Mouse (Mus musculus) gastrocnemius, postnatal 14 days (tissue): ENCODE measurements around the gene Erfe. TPM values are rescaled to one million over a fixed set of nuclear protein-coding genes. Genes with fewer than 3 reads are reported as not detected.

Experiments
- DNase-seq: peaks from one replicate; pipeline ENCODE4 v3.0.0; 2021; ENCODE audit warnings: mixed read lengths
- intact Hi-C: fragments of 180-260 bp; cut with DNase I; formaldehyde crosslinking; loops from one replicate; pipeline ENCODE4 v1.15.1; 2025; ENCODE audit warnings: low total_unique reads
- long read RNA-seq, 2 experiments: library from polyadenylated mRNA; stranded (forward); transcript quantifications; one replicate each; pipeline ENCODE4 v2.0.0; 2021
- total RNA-seq, 2 experiments: library from RNA; stranded (reverse); gene quantifications; 2 replicates each; pipeline ENCODE4 v1.2.3; 2021

The Erfe gene
- total RNA-seq = 1 to 10 TPM; 2.0 to 2.6 TPM
- long read RNA-seq, experiment 1, partial matches to known transcripts = 0 of 4 reads
- long read RNA-seq, experiment 1, other reads (novel, unspliced or antisense) = 3 of 4 reads
- long read RNA-seq, experiment 2 = 0 reads

GRCm38 (mm10) chr1:91366215-91367108 is at the start of gene Erfe:
Gene Erfe (plus strand): TSS chr1:91366430.
- intact Hi-C loops = no loop called here
- peak; percentile 76 for DNase-seq

GRCm38 (mm10) chr1:91317656-91318055 is 48.6 kb upstream of the Erfe start:
- intact Hi-C loops = no loop called here

GRCm38 (mm10) chr1:91321760-91322438 is 44.3 kb upstream of the Erfe start, which contains the start of gene Espnl:
Gene Espnl (plus strand): TSS chr1:91322075.
- DNase-seq = no peak
- intact Hi-C loops = no loop called here

More at GRCm38 (mm10) chr1:91317656-91318055, 48.6 kb upstream of the Erfe start:
- no peak for DNase-seq

- intact Hi-C loops = no loop called here
- no peak for DNase-seq
Measured at GRCm38 (mm10) chr1:91324646-91325045, 41.6 kb upstream of the Erfe start.

- intact Hi-C loops = no loop called here
- no peak for DNase-seq
Measured at GRCm38 (mm10) chr1:91325488-91326042, 40.7 kb upstream of the Erfe start.

DNA sequence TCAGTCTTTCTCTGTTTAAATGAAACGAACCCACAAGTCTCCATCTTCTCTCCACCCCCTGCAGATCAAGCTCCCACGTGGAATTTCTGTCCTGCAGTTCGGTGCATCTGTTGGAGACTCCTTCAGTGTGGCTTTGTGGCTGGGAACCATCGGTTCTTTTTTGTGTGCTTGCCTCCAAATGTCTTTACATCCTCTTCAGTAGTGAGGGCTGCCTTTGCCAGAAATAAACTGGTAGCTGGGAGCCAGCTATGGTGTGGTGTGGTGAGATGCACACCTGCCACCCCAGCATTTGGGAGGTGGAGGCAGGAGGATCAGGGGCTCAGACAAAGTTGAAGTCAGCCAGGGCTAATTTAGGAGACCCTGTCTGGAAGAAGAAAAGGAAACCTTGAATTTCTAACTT is 34.1 kb upstream of the Erfe start:
- intact Hi-C loops = no loop called here
- no peak for DNase-seq

GRCm38 (mm10) chr1:91333582-91333981 is 32.6 kb upstream of the Erfe start:
- intact Hi-C loops = no loop called here
- DNase-seq = no peak

DNA sequence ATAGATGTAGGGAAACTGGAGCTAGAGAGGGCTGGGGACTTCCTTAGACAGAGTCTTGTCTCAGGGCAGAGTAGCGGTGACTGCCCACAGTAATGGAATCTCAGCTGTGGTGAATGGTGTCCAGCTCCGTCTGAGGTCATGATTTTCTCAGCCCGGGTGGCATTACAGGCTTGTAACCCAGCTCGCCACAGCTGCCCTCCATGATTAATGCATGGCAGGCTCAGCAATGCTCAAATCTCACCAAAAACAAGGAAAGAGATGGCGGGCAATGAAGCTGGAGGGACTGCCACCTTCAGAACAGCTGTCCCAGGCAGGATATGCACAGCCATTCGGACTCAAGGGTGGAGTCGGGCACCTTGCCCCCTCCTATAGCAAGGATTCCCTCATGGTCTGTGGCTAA is 28.9 kb upstream of the Erfe start:
- intact Hi-C loops = no loop called here
- DNase-seq = no peak

DNA sequence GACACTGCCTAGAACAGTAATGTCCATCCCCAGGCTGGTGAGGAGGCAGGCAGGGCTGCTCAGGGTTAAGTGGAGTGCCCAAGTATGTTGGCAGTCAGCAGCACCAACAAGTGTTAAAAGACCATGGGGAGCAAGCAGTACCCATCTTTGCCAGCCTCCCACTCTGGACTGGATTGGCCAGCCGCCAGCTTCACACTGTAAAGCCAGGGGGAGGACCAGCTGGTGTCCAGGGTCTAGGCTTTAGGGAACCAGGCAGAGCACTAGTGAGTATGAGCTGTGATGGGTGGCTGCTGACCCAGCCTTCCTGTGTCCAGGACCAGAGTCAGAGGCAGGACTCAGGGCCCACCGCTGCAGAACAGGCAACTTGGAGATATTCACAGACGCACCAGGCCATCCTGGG is 22.2 kb upstream of the Erfe start:
- DNase-seq = no peak
- intact Hi-C loops = no loop called here

GRCm38 (mm10) chr1:91344921-91345685 is 21.1 kb upstream of the Erfe start:
- DNase-seq = peak; percentile 49
- intact Hi-C loops = no loop called here

DNA sequence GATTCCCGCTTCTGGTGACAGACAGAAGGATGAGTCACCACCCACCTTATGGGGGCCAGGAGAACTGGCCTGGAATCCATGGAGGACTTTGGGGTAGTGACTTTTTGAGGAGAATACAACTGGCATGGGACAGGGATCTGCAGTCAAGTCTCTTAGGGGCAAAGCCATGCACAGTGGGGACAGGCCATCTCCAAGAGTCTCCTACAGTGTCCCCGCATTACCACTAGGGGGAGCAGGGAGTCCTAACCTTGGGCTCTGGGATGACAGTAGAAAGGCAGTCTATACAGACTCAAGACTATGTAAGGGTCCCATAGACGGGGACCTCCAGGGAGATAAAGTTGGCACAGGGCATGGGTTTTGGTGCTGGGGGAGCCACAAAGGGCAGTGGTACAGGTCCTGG is 19.3 kb upstream of the Erfe start:
- peak; percentile 61 for DNase-seq
- intact Hi-C loops = no loop called here

GRCm38 (mm10) chr1:91350841-91351240 is 15.4 kb upstream of the Erfe start, which contains the start of gene Klhl30:
Gene Klhl30 (plus strand): TSS chr1:91351016.
- intact Hi-C loops = no loop called here
- no peak for DNase-seq

GRCm38 (mm10) chr1:91351249-91351648 is 15.0 kb upstream of the Erfe start:
- no peak for DNase-seq
- intact Hi-C loops = no loop called here

- intact Hi-C loops = no loop called here
- no peak for DNase-seq
Measured at GRCm38 (mm10) chr1:91352277-91352676, 14.0 kb upstream of the Erfe start.

DNA sequence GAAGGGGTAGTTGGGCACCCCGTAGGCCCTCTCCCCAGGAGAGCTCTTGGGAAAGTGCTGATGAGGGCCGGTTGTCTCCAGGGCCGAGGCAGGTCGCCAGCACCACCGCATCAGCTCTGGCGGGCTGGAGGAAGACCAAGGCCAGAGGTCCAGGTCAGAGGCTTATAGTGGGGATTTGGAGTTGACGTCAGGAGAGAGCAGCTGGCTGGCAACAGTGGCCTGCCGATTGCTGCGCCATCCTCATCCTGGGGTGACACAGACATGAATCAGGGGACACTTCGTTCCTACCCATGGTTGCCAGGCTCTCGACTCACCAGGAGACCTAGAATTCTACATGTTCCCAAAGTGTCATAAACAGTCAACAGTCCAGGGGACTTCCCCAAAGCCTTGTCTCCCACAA is 10.1 kb upstream of the Erfe start:
- intact Hi-C loops = no loop called here
- no peak for DNase-seq

DNA sequence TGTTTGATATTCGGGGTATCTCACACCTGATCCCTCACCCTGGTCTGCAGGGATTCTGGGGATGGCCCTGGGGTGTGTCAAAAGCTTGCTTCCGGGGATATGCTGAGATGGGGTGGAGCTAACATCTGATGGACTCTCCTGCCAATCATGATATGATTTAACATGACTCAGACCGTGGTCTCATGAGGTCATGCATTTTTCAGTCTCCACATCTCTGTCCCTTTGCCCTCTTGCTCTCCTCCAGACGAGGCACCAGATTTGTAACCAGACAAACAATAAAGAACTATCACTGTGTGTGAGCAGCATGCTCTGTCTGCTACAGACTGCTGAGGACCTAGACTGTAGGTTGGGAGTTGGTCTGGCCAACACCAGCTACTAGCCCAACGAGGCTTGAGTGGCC is 4.1 kb upstream of the Erfe start:
- intact Hi-C loops = no loop called here
- DNase-seq = no peak

- DNase-seq = no peak
- intact Hi-C loops = no loop called here
Measured at GRCm38 (mm10) chr1:91364822-91365644, 1.2 kb upstream of the Erfe start.

DNA sequence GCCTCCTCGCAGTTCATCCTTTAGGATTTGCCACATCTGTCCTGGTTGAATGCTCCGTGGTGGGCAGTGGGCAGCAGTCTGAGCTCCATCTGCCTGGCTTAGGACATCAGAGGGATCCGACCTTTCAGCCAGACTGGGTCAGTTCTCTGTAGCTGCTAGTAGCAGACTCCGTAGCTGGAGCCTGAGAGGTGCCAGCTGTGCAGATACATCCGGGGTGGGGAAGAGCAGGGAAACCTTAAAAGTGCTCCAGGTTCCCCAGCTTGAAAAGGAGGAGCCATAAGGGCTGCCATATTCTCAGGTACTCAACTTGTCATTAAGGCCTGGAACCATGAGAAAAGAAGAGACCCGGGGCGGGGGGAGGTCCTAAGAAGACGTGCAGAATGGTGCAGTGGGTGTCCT is 415 bp upstream of the Erfe start:
- no peak for DNase-seq
- intact Hi-C loops = no loop called here

GRCm38 (mm10) chr1:91367295-91367694 is 1.1 kb downstream of the Erfe start:
- intact Hi-C loops = no loop called here
- no peak for DNase-seq
